Mouse (Mus musculus): Measurements from ENCODE around the gene Macrod1.

Gene Macrod1

DNA sequence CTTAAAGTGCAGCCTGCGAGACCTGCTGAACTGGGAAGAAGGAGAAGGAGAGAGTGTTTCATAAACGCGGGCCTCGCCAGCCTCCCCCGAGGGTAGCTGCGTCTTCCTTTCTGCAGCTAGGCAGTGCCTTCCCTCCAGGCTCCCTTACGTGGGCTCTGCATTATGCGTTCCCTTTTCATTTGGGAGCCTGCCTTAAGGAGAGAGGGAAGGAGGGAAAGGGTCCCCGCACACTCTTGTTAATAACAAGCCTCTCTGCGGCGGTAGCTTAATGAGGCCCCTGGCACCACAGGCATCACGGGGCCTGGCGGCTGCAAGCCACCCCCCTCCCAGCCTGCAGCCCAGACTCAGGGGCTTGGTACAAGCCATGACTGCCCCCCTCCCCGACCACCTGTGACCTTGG, 57.0 kb downstream of the Macrod1 start:
- DNase-seq (ENCODE audit: low spot score in 2 of 2) = no peak

DNA sequence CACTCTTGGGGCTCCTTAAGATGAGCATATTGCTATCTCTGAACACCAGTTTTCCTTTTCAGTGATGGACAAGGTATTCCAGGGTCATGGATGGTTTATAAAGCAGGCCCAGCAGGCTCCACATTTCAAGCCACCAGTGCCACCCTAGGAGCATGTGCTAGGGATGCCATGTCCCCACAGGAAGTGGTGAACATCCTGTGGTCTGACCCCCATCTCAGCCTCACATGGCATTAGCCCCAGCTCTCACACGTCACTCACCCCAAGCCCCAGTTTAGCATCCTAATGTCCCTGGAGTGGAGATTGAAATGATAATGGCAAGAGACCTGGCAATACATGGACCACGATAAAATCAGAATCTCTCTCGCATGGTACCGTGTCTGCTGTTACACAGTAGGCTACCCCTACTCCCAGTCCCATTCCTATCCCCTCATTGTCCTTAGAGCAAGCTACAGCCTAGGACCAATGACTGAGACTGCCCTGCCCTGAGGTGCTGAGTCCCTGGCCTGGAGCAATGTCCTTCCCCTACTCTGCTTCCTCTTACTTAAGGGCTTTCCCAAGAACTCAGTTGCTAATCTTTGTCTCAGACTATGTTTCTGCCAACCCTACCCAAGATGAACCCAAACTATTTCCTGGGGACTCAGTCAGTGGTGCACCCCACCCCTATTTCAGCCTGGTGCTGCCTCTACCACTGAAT, 59.6 kb downstream of the Macrod1 start:
- DNase-seq (ENCODE audit: low spot score in 2 of 2) = no peak

DNA sequence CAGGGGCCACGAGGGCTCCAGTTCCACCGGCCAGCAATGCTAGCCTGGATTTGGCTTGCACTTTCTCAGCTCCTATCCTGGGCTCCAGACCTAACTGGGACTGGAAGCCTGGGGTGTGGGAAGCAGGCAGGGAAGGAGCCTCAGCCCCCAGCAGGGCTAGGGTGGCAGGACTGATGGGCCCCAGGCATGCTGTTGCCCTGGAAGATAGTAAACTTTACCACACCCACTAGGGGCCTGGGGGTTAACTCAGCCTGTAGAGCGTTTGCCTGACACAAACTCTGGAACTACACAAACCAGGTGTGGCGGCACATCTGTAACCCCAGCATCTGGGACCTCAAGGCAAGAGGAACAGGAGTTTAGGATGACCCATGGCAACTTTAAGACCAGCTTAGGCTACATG, 60.5 kb downstream of the Macrod1 start:
- no peak for DNase-seq (ENCODE audit: low spot score in 2 of 2)

DNA sequence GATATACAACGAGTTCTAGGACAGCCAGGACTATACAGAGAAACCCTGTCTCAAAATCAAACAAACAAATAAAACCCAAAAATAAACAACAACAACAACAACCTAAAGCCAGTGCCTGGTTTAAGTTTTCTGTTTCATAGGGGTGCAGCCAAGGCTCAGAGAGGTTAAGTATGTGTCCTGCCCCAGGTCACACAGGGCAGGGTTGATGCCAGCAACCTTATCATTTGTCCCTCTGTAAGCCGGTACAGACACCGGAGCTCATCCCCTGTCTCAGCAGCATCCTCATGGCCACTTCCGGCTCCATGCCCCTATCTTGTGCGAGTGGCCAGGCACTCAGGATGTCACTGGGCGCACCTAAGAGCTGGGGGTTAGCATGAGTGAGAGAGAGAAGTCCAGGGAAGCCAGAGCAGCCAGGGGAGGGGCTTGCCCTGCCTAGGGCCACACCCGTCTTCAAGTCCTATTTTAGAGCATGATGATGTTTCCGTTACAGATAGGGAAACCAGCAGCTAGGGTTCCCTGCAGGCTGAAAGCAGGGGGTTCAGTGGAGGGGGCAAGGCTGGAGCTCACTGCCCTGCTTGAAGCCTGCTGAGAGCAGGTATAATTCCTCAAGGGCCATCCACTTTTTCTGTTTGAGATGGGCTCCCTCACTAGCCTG, 61.2 kb downstream of the Macrod1 start:
- no peak for DNase-seq (ENCODE audit: low spot score in 2 of 2)

GRCm38 (mm10) chr19:7121252-7121651, 64.6 kb downstream of the Macrod1 start:
- DNase-seq (ENCODE audit: low spot score in 2 of 2) = no peak

DNA sequence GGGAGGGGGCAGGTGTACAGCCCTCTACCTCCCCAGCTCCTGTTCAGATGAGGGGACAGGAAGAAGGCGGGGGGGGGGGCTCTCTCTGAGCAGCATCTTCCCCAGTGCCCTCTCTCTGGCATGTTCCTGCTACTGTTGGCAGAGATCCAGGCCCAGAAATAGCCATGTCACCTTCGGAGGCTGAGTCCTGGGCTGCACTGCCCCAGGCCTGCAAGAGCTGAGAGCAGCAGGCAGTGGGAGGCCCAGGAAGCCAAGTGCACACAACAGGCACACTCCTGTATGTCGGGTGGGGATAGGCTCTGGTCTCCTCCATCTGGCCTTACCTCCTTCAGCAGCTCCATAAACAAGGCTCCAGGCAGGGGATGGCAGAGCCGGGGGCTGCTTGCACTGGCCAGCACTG, 65.7 kb downstream of the Macrod1 start:
- no peak for DNase-seq (ENCODE audit: low spot score in 2 of 2)

DNA sequence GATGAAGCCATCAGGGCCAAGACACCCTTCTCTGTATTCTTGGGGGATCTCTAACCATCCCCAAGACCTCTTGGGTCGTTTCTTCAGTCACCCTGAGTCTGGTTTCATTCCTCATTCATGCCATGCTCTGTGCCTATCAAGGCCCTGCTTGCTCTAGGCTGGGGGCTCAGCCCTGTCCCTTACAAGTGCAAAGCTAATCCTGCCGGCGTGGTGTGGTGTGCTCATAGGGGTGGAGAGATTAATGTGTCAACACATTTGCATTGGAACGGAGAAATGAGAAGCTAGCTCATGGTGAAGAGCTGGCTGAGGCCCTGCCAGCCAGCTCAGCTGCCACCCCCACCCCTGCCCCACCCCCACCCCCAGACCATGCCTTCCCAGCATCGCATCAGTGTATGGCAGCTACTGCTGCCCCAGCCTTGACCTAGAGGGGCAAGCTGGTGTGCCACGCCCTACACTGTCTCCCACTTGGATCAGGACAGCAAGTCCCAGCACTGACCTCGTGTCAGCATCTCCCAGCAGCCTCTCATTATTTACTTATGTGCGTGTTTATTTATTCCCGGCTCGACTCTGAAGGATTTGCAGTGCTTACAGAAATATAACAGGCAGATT, 66.2 kb downstream of the Macrod1 start:
- DNase-seq (ENCODE audit: low spot score in 2 of 2) = no peak

DNA sequence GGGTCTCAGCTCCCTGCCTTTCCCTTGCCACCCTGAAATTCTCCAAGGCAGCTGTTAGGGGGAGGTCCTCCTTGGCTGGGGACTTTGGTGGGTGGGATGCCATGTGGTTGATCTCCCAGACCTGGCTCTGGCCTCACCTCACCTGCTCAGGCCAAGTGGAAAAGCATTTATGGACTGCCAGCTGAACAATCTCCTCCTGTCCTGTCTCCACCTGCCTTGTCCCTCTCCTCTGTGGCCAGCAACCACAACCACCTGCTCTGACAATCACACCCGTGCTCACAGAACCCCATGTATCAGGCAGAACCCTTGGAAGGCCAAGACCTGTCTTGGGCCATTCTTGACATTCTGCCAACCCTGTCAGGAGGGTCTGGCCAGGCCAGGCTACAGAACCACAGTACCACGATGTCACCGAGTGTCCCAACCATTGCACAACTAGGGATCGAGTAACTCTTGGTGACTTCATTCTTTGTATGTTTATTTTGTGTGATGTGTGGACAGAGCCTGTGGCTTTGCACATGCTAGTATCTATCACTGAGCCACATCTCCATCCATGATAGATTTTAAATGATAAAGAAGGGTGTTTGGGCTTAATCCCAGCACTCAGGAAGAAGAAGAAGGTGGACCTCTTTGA, 69.0 kb downstream of the Macrod1 start:
- no peak for DNase-seq (ENCODE audit: low spot score in 2 of 2)

DNA sequence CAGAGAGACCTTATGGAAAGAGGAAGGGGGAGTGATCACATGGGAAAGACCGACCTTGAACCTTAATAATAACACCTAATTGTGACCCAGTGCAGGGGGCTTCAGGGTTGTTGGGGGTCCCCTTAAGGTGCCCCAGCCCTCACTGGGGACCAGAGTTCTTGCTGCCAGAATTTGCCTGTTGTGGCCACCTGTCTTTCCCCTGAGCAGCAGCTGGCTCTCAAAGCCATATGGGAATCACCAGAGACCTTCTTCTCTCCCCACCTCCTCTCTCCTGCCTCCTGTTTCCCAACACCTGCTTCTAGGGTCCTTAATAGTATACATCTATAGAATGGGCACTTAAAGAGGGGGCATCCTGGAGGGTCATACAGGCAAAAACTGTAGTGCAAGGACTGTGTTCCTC, 69.6 kb downstream of the Macrod1 start:
- DNase-seq (ENCODE audit: low spot score in 2 of 2) = no peak

- no peak for DNase-seq (ENCODE audit: low spot score in 2 of 2)
Measured at GRCm38 (mm10) chr19:7126933-7127332, 70.3 kb downstream of the Macrod1 start.

GRCm38 (mm10) chr19:7128551-7129475, 72.2 kb downstream of the Macrod1 start:
- no peak for DNase-seq (ENCODE audit: low spot score in 2 of 2)

DNA sequence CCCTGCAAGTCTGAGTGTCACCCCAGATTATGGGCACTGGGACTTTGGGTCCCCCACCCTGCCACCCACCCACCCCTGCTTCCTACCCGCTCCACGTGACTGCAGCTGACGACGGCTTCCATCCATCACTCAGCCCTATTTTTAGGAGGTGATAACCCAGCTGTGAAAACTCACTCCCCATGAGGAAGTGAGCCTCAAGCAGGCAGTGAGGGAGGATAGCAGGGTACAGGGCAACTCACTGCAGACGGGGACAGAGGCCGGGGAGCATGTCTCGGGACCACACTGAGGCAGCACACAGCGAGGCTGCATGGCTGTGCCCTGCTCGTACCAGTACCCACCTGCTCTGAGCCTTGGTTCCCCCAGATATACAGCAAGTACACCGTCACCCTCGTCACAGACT, 73.7 kb downstream of the Macrod1 start:
- no peak for DNase-seq (ENCODE audit: low spot score in 2 of 2)

- DNase-seq (ENCODE audit: low spot score in 2 of 2) = no peak
Measured at GRCm38 (mm10) chr19:7133436-7133835, 76.8 kb downstream of the Macrod1 start.

DNA sequence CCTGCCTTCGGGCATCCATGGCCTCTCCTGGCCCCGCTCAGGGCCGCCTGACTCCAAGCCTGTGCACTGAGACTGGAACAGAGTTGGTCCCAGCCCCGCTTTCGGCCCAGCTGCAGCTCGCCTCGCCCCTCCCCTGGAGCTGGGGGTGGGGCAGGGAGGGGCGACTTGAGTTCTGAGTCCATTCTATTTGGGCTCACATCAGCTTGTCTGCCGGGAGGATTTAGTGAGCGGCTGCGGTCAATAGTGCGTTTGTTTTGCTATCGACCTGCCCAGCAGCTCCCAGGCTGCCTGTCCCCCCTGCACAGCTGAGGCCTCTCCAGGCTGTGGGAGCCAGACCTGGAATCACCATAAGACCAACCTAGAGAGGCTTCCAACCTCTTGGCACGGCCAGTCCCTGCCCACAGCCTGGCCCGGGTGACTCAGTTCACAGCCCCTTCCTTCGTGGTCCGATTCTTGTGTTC, 78.1 kb downstream of the Macrod1 start:
- no peak for DNase-seq (ENCODE audit: low spot score in 2 of 2)

GRCm38 (mm10) chr19:7135525-7135924, 78.9 kb downstream of the Macrod1 start:
- DNase-seq (ENCODE audit: low spot score in 2 of 2) = no peak

DNA sequence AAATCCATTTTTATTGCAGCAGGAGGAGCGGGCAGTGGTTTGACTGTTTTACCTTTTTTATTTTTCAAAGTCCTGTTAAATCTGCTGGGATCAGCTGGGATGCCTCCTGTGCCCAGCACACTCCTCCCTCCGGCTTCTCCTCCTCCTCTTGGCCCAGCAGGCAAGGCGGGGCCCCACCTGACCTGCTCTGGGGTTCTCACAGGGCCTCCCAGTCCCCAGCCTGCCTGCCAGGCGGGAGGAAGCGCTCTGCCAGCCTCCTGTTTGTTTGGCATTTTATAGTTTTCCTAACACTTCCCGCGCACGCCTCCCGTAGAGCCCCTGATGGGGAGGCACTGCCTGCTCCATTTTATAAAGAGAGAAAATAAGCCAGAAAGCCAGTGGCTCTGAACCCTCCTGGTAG, 79.4 kb downstream of the Macrod1 start:
- DNase-seq (ENCODE audit: low spot score in 2 of 2) = no peak

DNA sequence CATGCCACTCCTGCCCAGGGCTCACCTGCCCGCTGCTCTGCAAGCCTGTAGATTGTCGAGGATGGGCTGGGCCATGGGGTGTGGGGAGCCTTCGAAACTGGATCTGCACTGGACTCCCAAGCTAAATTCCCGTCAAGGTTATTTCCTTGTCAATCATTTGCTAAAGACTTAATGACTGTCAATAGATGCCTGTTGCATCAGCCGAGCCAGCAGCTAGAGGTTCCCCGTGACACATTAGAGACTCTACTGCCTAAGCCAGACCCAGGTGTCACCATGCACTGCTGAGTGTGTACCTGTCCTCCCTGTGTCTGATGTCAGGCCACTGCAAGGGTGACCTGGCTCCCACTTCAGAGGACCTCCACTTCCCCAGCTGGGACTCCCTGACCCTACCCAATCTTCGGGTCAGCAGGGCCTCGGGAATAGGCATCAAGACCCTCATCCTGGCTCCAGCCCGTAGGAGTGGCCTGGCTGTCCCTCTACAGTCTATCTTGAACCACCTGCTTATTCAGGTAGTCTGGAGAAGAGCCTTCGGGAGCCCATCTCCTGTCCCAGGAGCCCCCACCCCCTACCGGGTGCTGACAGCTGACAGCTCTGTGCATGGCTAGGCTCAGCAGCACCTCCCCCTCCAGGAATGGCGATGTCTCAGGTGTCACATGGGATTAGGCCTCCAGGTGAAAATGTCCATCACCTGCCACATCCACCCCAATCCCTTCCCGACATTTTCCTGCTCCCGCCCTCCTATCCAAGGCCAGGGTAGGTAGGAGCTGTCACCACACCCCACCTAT, 80.3 kb downstream of the Macrod1 start:
- DNase-seq (ENCODE audit: low spot score in 2 of 2) = no peak

DNA sequence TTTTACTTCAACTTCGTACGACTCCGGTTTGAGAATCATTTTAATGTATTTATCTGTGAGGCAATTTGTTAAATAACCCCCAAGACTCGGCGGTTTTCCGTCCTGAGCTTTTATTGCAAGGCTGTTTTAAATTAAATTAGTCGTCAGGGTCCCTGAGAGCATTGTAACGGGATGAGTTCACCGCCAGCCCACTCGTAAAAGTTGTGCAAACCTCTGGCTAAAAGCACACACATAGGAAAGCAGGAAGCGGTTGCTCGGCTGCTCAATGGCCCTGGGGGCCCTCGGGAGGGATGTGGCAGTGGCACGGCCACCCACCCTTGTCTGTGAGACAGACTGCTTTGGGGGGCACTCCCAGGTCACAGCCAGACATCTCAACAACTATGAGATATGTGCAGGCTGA, 81.7 kb downstream of the Macrod1 start:
- no peak for DNase-seq (ENCODE audit: low spot score in 2 of 2)

- DNase-seq (ENCODE audit: low spot score in 2 of 2) = no peak
Measured at GRCm38 (mm10) chr19:7139321-7139720, 82.7 kb downstream of the Macrod1 start.

DNA sequence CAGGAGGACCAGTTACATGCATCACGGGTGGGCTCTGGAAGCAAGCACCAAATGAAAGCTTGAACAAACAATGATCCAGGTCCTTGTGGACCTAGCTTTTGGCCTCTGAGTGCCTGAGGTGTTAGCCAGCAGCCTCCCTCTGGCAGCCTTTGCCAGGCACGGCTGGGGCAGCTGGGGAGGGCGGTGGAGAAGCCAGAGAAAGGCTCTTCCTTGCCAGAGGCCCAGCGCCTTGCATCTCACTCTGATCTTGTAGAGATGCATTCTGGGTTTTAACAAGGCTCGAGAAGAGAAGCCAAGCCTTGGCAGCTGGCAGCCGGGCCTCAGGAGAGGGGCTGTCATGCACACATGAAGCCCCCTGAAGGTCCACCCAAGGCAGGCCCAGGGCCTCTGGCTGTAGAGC, 83.8 kb downstream of the Macrod1 start:
- no peak for DNase-seq (ENCODE audit: low spot score in 2 of 2)

Measured in thymus, postnatal 10 days (tissue).